Mouse (Mus musculus): ENCODE measurements at regions not wholly inside any gene's neighbourhood (a gene's known extent, or its start where the extent isn't known, plus 50 kb on each side); places are given as distances from the start of the nearest gene placed in this dataset.

DNA sequence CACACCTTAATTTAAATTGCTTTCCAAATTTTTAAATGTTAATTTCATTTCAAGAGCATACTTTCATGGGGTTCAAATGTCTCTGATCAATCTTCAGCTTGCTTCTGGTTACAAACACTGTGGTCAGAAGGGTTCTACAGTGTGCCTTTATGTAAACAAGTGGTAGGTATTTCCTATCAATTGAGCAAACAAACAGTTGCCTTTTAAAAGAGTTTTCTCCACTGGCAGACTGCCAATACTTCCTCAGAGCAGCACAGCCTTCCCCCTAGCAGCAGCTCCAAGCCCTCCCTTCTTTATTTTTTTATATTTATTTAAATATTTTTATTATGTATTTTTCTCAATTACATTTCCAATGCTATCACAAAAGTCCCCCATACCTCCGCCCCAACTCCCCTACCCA is 977.8 kb downstream of the Fstl5 start:
- DNase-seq, result no peak
- intact Hi-C loops (cut with DNase I), result no loop called here

DNA sequence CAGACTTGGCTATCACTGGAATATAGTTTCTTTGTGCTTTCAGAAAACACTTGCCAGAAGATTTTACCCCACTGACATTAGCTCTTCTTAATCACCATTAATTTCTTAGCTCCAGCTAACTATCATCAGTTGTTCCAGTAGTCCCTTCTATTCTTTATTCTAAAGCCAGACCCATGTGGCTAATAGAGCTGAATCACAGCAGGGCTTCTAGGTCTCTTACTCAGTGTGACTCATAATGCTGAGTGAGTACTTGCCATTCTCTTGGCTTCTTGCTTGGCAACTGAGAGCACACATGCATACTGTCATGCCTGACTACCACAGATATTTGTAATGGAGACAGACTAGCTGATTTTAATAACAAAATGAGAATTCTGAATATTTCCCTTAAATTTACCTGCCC is 1001.0 kb downstream of the Fstl5 start:
- intact Hi-C loops (cut with DNase I), result no loop called here
- DNase-seq, result no peak

DNA sequence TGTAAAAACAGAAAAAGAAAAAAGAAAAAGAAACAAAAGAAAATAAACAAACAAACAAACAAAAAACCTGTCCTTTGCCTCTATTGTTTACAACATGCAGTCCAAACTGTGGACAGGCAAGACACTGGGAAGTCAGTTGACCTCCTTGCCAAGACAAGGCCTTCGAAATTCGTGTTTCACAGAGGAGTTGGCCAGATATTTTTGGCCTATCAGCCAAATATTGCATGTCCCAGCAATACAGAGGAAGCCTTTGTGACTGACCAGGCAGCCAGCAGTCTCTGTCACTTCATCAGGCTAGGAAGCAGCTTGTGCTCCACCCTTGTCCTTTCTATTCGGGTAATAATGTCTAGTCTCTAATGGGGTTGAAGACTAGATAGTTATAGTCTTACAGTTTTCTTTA is 1017.7 kb downstream of the Fstl5 start:
- intact Hi-C loops (cut with DNase I), result no loop called here
- DNase-seq, result no peak

DNA sequence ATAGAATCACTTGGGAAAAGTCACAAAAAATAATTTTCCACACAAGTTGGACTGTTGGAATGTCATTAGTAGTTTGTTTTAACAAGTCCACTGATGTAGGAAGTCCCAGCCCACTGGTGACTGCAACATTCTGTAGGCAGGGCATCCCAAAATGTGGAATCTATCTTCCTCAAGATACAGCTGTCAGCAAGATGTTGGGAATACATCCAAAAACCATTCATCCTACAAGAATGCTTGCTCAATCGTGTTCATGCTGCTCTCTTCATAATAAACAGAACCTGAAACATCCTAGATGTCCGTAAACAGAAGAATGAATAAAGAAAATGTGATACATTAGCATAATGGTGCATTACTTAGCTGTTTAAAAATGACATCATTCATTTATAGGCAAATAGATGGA is 1038.9 kb downstream of the Fstl5 start:
- intact Hi-C loops (cut with DNase I), result no loop called here

DNA sequence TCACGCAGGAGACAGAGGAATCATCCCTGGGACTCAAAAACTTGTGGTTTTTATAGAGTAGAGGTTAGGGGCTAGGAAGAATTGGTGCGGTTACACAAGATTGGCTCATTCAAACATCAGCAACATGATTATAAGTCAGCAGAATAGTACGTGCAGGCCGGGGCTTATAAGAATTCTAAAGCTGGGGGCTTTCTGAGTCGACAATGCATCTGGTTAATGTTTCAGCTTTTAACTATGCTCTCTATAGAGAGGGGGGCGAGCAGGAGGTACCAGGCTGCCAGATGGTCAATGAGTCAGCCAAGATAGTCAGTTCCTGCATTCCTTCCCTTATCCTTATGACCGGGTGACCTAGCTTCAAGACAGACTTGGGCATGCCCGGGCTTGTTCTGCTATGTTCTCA is 1046.5 kb downstream of the Fstl5 start:
- no peak for DNase-seq
- intact Hi-C loops (cut with DNase I), result no loop called here

More for the DNA sequence above, 1038.9 kb downstream of the Fstl5 start:
- DNase-seq, result no peak

DNA sequence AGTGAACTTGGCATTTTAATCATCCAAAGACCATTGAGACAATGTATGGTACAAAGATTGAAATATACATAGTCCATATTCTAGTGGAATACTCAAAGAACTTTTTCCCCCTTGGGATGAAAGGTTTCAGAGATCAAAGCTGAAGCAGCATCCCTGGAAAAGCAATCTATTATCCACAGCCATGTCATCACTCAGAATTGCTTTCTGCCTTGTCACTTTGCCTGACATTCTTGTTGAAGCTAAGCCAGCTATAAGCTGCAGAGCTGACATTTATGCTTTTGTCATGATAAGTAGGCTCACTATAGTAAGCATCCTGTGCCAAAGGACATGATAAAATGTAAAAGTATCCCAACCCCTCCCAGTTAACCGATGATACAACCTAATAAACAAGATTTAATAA is 1077.6 kb downstream of the Fstl5 start:
- intact Hi-C loops (cut with DNase I), result no loop called here
- no peak for DNase-seq

DNA sequence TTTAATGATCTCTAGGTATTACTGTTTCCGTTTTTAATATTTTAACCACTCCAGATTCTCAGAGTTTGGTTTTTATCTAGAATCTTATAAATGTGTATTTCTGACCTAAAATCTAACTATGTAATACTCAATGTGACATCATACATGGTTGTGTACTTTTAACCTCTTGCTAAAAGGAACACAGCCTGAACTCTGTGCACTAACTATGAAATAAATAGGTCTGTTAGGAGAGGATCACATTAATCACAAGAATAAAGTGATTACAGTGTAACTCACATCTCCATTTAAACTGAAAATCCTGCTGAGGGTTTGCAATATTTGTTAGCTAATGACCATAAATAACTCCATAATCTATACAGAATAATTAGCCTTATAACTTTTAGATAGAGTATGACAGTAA is 1123.8 kb downstream of the Fstl5 start:
- no peak for DNase-seq
- intact Hi-C loops (cut with DNase I), result no loop called here

DNA sequence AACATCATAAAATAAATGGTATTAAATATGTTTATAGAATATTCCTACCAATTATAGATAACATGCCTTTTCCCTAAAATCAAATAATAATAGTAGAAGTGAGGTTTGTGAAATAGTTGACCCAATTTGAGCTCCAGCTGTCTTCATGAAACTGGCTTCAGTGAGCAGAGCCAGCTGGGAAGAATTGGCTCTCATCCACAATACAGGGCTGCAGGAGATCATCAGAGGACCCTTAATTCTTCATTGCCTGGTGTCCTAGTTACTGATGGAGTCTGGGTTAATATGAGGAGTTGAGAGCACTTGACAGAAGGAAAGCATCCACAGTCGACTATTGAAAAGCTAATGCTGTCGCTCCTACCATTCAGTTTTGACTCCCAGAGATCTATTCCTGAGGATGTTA is 1124.2 kb downstream of the Fstl5 start:
- intact Hi-C loops (cut with DNase I), result no loop called here
- DNase-seq, result peak; percentile 7 to 28

DNA sequence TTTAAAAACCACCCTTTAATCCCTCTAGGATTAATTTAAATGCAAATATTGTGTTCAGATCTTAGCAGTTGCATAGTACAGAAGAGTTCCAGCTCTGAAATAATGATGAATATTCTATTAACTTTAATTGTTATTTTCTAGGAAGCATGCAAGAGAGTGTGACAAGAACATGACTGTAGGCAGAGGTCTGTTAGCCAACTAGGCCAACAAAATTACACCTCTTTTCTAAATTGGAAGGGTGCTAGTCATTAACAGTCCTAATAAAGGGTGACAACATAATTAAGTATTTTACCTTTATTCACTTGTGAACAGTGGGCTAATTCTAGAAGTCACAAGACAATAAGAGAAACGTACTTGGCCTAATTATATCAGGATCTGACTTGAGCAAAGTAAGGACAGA is 1151.9 kb downstream of the Fstl5 start:
- intact Hi-C loops (cut with DNase I), result no loop called here
- DNase-seq, result no peak
